Mouse (Mus musculus): Measurements from ENCODE around the gene Pak1. TPM values are rescaled to one million over a fixed set of nuclear protein-coding genes. Genes with fewer than 3 reads are reported as not detected.

Gene Pak1
- total and polyA plus RNA-seq, 3 experiments = 2.8 to 6.7 TPM; not detected in 1

DNA sequence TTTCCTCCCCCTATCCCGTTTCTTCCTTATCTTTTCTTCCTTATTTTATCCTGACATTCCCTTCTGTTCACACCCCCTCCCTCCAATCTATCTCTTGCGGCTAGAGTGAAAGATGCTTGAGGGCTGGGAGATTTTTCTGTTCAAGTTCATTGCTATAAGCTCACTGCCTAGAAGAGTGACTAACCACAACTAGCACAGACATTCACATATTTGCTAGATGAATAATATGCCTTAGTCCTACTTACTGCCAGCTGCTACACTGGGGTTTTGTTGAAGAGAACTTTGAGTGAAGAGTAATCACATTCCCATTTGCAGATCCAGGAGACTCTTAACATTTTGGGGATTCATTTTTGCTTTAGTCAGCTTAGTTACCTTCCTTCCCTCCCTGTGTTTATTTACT is 4.0 kb downstream of the Pak1 start:
- Histone ChIP-seq H3K36me3 (ENCODE audit: control insufficient read depth in 1 of 2, insufficient read depth in 2 of 2, low read length in 2 of 2) (no peaks in the 10 kb centered on the region), H3K79me2 (ENCODE audit: control insufficient read depth, insufficient read depth, low read length, poor library complexity) (no peaks in the 10 kb centered on the region; the same call in 1 of the 2 replicates), H3K4me3 (ENCODE audit: control insufficient read depth in 1 of 2, insufficient read depth in 1 of 2, low read depth in 2 of 2, low read length in 2 of 2) (no peak overlapping the region), H3K9me3 (replicated peaks; ENCODE audit: insufficient read depth, low read length) (no peaks in the 10 kb centered on the region), H3K27ac (ENCODE audit: control insufficient read depth, low read depth, low read length) (no peak overlapping the region), H3K27me3 (ENCODE audit: control insufficient read depth in 1 of 2, insufficient read depth in 2 of 2, low read length in 2 of 2) (peaks cover 17 to 26% of the 10 kb centered on the region in 2 experiments), H3K4me1 (ENCODE audit: control insufficient read depth in 1 of 2, insufficient read depth in 2 of 2, low read length in 2 of 2) (no peaks in the 10 kb centered on the region), H3K9ac (ENCODE audit: control insufficient read depth, low read depth, low read length, poor library complexity, severe bottlenecking) (no peak overlapping the region)
- TF ChIP-seq MYB (IDR thresholded peaks at IDR 0.05; ENCODE audit: low read depth, low read length) (no peak), ZNF384 (IDR thresholded peaks at IDR 0.05; ENCODE audit: low read depth, low read length) (no peak), GABPA (IDR thresholded peaks at IDR 0.05; ENCODE audit: low read depth, low read length) (no peak), MXI1 (IDR thresholded peaks at IDR 0.05; ENCODE audit: low read depth, low read length) (no peak), ZMIZ1 (IDR thresholded peaks at IDR 0.05; ENCODE audit: low read depth, low read length) (no peak), GATA1 (IDR thresholded peaks at IDR 0.05; ENCODE audit: low read depth, low read length) (no peak), TCF12 (IDR thresholded peaks at IDR 0.05; ENCODE audit: low read depth, low read length) (no peak), TBP (IDR thresholded peaks at IDR 0.05; ENCODE audit: low read depth, low read length) (no peak), TAL1 (IDR thresholded peaks at IDR 0.05; ENCODE audit: low read length) (no peak), USF1 (IDR thresholded peaks at IDR 0.05; ENCODE audit: low read depth, low read length) (no peak), JUND (IDR thresholded peaks at IDR 0.05; ENCODE audit: low read depth, low read length) (no peak), ZC3H11A (IDR thresholded peaks at IDR 0.05; ENCODE audit: low read depth, low read length) (no peak), ZKSCAN1 (IDR thresholded peaks at IDR 0.05; ENCODE audit: low read depth, low read length) (no peak), MAFK (IDR thresholded peaks at IDR 0.05; ENCODE audit: borderline replicate concordance, low read depth, low read length) (no peak), CHD2 (IDR thresholded peaks at IDR 0.05; ENCODE audit: low read length) (no peak), BHLHE40 (IDR thresholded peaks at IDR 0.05; ENCODE audit: borderline replicate concordance, low read depth, low read length) (no peak), RCOR1 (IDR thresholded peaks at IDR 0.05; ENCODE audit: low read depth, low read length) (no peak), UBTF (IDR thresholded peaks at IDR 0.05; ENCODE audit: borderline replicate concordance, insufficient read depth, low read depth, low read length) (no peak), EP300 (IDR thresholded peaks at IDR 0.05; ENCODE audit: low read depth in 1 of 2, low read length in 2 of 2) (no peak)
- DNase-seq (ENCODE audit: low read depth, low spot score) = no peak

DNA sequence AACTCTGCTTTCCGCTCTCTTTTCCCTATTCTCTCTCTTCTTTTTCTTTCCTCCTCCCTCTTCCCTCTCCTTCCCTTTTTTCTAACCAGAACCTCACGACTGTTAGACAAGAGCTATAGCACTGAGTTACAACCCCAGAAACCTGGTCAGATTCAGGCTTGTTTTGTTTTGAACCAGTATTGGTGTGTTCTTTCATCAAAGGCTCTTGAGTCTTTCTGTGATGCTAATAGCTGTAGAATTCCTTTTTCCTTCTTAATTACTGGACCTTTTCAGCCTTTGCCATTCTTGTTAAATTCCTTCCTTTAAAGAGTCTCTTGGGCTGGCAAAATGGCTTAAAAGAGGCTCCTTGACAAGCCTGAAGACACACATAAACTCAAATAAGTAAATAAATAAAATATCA is 14.8 kb downstream of the Pak1 start:
- H3K36me3 ChIP-seq (ENCODE audit: control insufficient read depth in 1 of 2, insufficient read depth in 2 of 2, low read length in 2 of 2) = no peaks in the 10 kb centered on the region
- TF ChIP-seq MAFK (IDR thresholded peaks at IDR 0.05; ENCODE audit: borderline replicate concordance, low read depth, low read length) (no peak), ZKSCAN1 (IDR thresholded peaks at IDR 0.05; ENCODE audit: low read depth, low read length) (no peak), MAX (IDR thresholded peaks at IDR 0.05; ENCODE audit: low read length) (no peak), USF1 (IDR thresholded peaks at IDR 0.05; ENCODE audit: low read depth, low read length) (no peak), POLR2AphosphoS5 (IDR thresholded peaks at IDR 0.05; ENCODE audit: borderline replicate concordance, low read depth, low read length) (no peak), MEF2A (IDR thresholded peaks at IDR 0.05; ENCODE audit: extremely low read depth, insufficient replicate concordance, low read depth, low read length, poor library complexity, severe bottlenecking) (no peak), ZNF384 (IDR thresholded peaks at IDR 0.05; ENCODE audit: low read depth, low read length) (no peak), EP300 (IDR thresholded peaks at IDR 0.05; ENCODE audit: low read depth in 1 of 2, low read length in 2 of 2) (no peak), GABPA (IDR thresholded peaks at IDR 0.05; ENCODE audit: low read depth, low read length) (no peak), KAT2A (conservative IDR thresholded peaks at IDR 0.05; ENCODE audit: low read depth, low read length) (no peak), MAZ (IDR thresholded peaks at IDR 0.05; ENCODE audit: low read depth, low read length) (no peak), TBP (IDR thresholded peaks at IDR 0.05; ENCODE audit: low read depth, low read length) (no peak), MXI1 (IDR thresholded peaks at IDR 0.05; ENCODE audit: low read depth, low read length) (no peak), NELFE (IDR thresholded peaks at IDR 0.05; ENCODE audit: low read depth, low read length) (no peak), ZC3H11A (IDR thresholded peaks at IDR 0.05; ENCODE audit: low read depth, low read length) (no peak)
- no peaks in the 10 kb centered on the region for H3K79me2 ChIP-seq (ENCODE audit: control insufficient read depth, insufficient read depth, low read length, poor library complexity)
- no peak overlapping the region for H3K27ac ChIP-seq (ENCODE audit: control insufficient read depth, low read depth, low read length)
- H3K27me3 ChIP-seq (ENCODE audit: control insufficient read depth in 1 of 2, insufficient read depth in 2 of 2, low read length in 2 of 2) = peaks cover 2 to 8% of the 10 kb centered on the region in 2 experiments; a peak in 3 of 4 replicates
- DNase-seq (ENCODE audit: low read depth, low spot score) = no peak
- H3K9ac ChIP-seq (ENCODE audit: control insufficient read depth, low read depth, low read length, poor library complexity, severe bottlenecking) = no peak overlapping the region
- no peak overlapping the region for H3K4me3 ChIP-seq (ENCODE audit: control insufficient read depth in 1 of 2, insufficient read depth in 1 of 2, low read depth in 2 of 2, low read length in 2 of 2)
- H3K4me1 ChIP-seq (ENCODE audit: control insufficient read depth in 1 of 2, insufficient read depth in 2 of 2, low read length in 2 of 2) = no peaks in the 10 kb centered on the region
- no peaks in the 10 kb centered on the region for H3K9me3 ChIP-seq (replicated peaks; ENCODE audit: insufficient read depth, low read length)
